Mouse (Mus musculus) spleen, embryonic (tissue): ENCODE measurements around the gene Tra2b.
"Not testable (repeated sequence)": the region's sequence is repeated elsewhere in the genome, so short reads cannot be mapped to it uniquely, and the experiment has no call there.

Experiments
- CTCF ChIA-PET: fragments of 350-600 bp; sonication (Branson Sonifier 250); formaldehyde crosslinking; loops from one replicate; lab custom pipeline; 2022; lab: Charles Lee

Tra2b gene

DNA sequence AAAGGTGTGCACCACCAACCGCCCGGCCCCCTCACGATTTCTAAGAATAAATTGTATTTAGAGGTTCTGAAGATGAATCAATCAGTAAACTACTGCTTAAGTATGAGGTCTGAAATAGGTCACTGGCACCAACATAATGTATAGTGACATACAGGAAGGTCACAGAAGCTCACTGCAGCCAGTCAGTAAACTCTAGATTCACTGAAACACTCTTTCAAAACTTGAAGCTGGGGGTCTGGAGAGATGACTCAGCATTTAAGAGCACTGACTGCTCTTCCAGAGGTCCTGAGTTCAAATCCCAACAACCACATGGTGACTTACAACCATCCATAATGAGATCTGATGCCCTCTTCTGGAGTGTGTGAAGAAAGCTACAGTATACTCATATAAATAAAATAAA is 16.1 kb downstream of the Tra2b start:
- CTCF ChIA-PET = interaction anchor here (0.7 kb wide), 1 partner anchor 10 kb away, joined by 4 read pairs; no protein-coding TSS in a partner anchor

DNA sequence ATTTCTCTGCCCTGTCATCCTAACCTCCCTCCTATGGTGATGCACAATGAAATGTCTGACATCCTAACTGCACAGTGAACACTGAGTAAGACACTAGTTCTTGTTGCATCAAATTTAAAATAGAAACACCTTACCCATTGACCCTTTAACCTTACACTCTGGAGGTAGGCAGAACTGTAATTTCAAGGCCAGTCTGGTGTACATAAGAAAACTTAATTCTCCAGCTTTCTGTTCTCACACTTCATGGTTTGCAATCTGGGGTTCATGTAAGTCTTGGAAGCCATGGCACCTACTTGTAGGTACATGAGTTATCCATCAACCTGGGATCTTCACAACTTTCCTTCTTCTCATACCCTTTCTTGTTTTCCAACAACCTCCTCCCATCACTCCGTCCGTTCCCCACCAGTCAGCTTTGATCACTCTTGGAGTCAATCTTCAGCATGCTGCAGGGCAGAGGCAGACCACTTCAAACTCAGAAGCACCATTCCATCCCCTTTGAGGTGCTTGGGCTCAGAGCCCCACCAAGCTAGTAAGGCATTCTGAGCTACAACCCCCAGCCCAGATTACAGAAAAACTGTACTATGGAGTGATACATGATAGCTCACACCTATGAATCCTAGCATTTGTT is 23.5 kb downstream of the Tra2b start:
- CTCF ChIA-PET = interaction anchor here (0.6 kb wide), 1 partner anchor 274 kb away, joined by 3 read pairs; no protein-coding TSS in a partner anchor

DNA sequence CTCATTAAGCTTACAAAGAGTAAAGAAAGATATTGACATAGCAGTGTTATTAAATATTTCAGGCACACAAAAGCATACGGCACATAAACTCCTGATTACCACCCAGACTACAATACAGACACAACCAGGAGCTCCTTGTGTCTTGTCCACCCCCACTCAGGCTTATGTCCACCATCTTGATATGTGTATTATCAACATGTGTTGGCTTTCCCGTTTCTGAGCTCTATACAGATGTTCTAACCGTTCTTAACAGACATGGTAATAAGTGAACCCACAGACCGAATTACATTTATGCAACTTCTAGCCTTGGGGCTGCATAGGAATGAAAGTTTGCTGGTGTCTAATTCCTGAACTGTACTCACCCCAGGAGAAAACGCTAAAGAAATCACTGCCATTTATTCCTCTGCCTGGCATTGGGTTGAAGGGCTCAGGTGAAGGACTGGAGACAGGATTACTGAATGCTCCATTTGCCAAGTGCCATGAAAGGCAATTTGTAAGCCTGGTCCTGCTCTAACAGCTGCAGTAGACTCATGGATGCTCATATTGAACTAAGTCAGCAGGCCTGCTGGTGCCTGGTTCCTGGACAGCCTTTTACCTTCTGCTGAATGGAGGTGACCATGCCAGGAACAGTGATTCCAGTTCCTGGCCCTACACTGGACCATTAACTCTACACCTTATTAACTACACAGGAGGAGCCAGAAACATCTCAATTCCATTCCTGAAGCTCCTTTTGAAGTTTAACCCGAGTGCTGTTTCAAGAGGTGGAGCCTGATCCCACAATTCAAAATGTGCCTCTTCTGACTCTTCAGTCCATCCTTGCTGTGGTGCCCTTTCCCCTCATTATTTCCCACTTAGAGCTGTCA is 24.2 kb downstream of the Tra2b start:
- CTCF ChIA-PET = interaction anchor here (0.6 kb wide), 1 partner anchor 273 kb away, joined by 3 read pairs; no protein-coding TSS in a partner anchor

DNA sequence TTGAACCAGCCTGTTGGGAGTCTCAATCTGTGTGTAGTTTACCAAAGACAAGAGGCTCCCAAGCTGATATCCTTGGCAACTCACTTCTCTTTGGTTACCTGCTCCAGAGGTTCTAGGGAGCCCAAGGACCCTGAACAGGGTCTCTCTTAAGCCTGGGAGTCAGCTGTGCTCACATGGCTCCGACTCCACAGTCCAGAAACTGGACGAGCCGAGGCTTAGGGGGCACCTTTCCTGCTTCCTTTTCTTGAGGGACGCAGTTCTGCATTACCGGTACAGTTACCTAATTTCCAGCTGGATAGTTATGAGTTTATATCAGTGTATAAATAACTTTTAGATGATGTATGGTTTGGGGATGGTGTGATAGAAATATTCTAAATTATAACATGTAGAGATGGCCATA is 24.9 kb downstream of the Tra2b start:
- CTCF ChIA-PET = no interaction called here

DNA sequence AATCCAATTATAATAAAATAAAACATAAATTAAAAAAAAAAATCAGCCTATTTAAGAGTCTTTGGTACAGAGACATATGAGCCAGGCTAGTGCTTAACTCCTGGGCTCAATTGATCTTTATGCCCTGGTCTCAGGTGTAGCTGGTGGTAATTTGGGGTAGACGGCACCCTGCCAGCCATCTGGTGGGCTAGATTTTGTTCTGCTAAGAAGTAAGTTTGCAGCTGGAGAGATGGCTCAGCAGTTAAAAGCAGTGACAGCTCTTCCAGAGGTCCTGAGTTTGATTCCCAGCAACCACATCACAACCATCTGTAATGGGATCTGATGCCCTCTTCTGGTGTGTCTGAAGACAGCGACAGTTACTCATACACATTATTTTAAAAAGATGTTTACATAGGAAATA is 25.8 kb downstream of the Tra2b start:
- CTCF ChIA-PET = interaction anchor here (0.6 kb wide), 1 partner anchor 12 kb away, joined by 6 read pairs; no protein-coding TSS in a partner anchor

DNA sequence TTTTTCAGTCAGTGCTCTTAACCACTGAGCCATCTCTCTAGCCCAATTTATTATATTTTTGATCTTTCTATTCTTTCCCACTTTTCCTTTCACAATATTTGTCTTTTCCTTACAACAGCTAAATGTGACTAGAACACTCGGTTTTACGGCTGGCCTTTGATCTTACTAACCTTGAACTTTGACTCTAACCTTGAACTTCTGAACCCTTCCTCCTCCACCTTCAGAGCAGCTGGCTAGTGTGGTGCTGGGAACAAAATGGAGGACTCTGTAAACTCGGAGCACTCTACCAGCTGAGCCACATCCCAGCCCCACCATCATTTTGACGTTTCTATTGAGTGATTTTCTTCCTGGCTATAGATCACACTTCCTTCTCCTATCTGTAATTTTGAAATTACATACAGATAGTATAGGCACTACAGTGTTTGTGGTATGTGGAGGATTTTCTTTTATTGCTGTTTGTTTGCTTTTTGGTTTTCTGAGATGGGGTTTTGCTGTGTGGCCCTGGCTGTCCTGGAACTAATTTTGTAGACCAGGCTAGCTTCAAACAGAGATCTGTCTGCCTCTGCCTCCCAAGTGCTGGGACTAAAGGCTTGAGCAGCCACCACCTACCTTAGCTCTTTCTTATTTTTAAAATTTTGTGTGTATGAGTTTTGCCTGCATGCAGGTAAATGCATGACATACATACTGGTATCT is 26.7 kb downstream of the Tra2b start:
- CTCF ChIA-PET = interaction anchor here (0.6 kb wide), 2 partner anchors 13 to 15 kb away, joined by 6 to 8 read pairs; no protein-coding TSS in a partner anchor

DNA sequence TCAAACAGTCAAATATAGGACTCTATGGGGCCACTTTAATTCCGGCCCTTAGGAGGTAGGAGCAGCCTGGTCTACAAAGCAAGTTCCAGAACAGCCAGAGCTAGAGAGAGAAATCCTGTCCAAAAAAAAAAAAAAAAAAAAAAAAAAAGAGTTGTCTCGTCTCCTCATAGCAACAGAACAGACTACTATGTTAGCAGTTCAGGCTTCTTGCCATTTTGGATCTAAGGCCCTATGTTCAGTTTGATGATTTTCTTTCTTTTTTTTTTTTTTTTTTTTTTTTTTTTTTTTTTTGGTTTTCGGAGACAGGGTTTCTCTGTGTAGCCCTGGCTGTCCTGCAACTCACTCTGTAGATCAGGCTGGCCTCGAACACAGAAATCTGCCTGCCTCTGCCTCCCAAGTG is 27.4 kb downstream of the Tra2b start:
- CTCF ChIA-PET = not testable (repeated sequence)

DNA sequence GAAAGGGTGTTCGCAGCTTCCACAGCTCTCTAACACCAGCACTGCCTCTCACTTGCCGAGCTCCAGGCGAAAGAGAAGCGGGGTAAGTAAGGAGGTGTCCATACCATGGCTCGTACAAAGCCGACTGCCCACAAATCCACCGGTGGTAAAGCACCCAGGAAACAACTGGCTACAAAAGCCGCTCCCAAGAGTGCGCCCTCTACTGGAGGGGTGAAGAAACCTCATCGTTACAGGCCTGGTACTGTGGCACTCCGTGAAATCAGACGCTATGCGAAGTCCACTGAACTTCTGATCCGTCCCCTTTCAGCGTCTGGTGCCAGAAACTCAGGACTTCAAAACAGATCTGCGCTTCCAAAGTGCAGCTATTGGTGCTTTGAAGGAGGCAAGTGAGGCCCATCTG is 29.0 kb downstream of the Tra2b start:
- CTCF ChIA-PET = interaction anchor here (0.6 kb wide), 1 partner anchor 52 kb away, joined by 5 read pairs; no protein-coding TSS in a partner anchor

DNA sequence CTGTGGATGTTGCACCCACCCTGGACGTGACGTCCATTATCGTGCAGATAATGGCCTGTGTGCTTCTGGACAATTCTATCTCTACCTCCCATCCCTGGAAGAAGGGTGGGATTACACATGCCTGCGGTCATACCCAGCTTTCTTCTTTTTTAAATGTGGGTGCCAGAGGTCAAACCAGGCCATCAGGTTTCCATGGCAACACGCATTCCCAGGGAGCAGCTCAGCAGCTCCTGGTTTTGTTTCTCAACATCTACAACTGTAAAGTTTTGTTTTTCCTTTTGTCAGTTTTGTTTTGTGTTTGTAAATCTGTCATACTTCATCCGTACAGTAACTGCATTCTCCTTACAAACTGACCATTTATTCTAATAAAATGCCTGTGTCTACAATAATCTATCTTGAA is 31.3 kb downstream of the Tra2b start:
- CTCF ChIA-PET = no interaction called here

DNA sequence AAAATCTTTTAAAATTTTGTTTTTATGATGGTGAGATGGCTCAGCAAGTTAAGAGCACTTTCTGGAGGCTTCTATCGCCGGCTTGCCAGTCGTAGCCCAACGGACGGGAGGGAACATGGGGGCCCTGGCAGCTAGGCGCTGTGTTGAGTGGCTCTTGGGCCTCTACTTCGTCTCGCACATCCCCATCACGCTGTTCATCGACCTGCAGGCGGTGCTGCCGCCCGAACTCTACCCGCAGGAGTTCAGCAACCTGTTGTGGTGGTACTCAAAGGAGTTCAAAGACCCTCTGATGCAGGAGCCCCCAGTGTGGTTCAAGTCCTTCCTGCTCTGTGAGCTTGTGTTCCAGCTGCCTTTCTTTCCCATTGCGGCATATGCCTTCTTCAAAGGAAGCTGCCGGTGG is 35.5 kb downstream of the Tra2b start:
- CTCF ChIA-PET = not testable (repeated sequence)

DNA sequence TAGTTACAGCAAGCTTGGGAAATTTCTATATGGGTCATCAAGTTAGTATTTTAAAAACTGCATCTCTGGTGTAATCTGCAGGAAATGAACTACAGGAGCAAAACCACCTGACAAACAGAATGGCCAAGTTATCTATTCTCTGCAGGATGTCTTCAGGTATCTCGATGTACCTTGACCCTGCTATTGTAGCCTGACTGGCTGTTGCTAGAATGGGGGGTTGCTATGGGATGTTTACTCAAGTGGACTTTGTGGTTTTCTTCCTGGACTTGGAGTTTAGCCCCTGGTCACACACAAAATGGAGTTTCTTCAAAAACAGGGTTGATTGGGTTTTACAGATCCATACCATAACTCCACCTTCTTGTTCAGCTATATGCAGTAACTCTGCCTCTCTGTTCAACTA is 62.3 kb downstream of the Tra2b start:
- CTCF ChIA-PET = no interaction called here

DNA sequence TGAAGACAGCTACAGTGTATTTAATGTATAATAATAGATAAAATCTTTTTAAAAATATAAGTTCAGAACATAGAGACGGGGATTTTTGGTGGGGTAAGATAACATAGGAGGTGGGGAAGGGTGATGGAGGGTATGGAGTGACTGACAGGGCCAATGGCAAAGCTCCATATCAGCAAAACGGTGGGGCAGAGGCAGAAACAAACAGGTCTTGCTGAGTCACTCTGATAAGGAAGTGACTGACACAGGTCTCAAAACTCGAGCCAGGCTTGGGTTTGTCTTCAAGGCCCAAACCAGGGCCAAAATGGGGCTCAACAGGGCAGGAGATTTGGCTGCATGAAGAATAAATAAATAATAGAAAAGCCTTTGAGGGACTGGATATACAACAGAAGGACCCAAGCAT is 63.9 kb downstream of the Tra2b start:
- CTCF ChIA-PET = no interaction called here

DNA sequence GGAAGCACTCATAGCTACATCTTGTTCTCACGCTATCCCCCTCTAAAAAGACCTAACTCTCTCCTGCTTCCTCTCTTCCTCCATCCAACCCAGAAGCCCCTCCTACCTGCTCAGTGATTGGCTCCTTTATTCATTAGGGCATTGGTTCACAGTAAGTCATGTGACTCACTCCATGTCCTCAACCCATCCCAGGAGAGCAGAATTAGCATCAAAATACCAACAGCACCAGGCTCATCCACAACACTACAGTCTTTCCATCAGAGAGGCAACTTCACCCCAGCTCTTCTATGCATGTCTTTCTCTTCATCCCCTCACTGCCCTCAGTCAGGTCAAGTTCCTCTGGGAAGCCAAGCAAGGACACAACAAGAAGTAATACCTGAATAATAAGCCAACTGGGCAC is 65.3 kb downstream of the Tra2b start:
- CTCF ChIA-PET = no interaction called here
